Mouse (Mus musculus): ENCODE data around the gene Zdbf2. TPM values are rescaled to one million over a fixed set of nuclear protein-coding genes. Genes with fewer than 3 reads are reported as not detected.
"Not testable (repeated sequence)": the region's sequence is repeated elsewhere in the genome, so short reads cannot be mapped to it uniquely, and the experiment has no call there.

Gene Zdbf2
- total RNA-seq, 2 experiments from 2014 or later: 104 to 134 TPM

GRCm38 (mm10) chr1:63261041-63261590 lies 11.9 kb upstream of the Zdbf2 start:
- DNase-seq (ENCODE audit: low spot score in 2 of 2): peak in 1 of 2 experiments; percentile 7

- DNase-seq (ENCODE audit: low spot score in 2 of 2): no peak
Measured at GRCm38 (mm10) chr1:63263671-63264070, 9.4 kb upstream of the Zdbf2 start.

DNA sequence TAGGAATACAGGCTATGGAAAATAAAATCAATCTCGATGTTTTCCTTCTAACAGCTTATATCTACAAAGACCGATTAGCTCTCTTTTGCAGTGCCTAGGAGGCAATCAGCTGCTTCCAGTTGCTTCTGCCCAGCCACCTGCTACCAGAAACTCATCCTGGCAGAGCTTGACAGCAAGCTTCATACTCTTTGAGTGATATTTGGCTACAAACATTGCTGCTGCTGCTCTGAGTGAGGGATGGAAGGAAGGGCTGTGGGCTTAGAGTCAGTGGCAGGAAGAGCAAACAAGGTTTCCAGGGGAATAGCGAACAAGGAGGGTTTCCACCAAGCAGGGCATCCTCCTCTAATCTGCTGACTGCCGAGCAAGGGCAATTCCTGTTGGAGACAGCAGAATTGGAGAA lies 7.6 kb upstream of the Zdbf2 start:
- no peak for DNase-seq (ENCODE audit: low spot score in 2 of 2)

GRCm38 (mm10) chr1:63266121-63266520 lies 6.9 kb upstream of the Zdbf2 start:
- DNase-seq (ENCODE audit: low spot score in 2 of 2): no peak

- no peak for DNase-seq (ENCODE audit: low spot score in 2 of 2)
Measured at GRCm38 (mm10) chr1:63266716-63267115, 6.3 kb upstream of the Zdbf2 start.

- DNase-seq (ENCODE audit: low spot score in 2 of 2): peak in 1 of 2 experiments; percentile 8
Measured at GRCm38 (mm10) chr1:63272125-63272675, 865 bp upstream of the Zdbf2 start.

GRCm38 (mm10) chr1:63273339-63273951 lies 380 bp downstream of the Zdbf2 start:
- peak in 1 of 2 experiments; percentile 18 for DNase-seq (ENCODE audit: low spot score in 2 of 2)

- DNase-seq (ENCODE audit: low spot score in 2 of 2): no peak
Measured at GRCm38 (mm10) chr1:63274046-63274730, 1.1 kb downstream of the Zdbf2 start.

- no peak for DNase-seq (ENCODE audit: low spot score in 2 of 2)
Measured at GRCm38 (mm10) chr1:63278106-63278505, 5.0 kb downstream of the Zdbf2 start.

- no peak for DNase-seq (ENCODE audit: low spot score in 2 of 2)
Measured at GRCm38 (mm10) chr1:63293965-63294364, 20.9 kb downstream of the Zdbf2 start.

DNA sequence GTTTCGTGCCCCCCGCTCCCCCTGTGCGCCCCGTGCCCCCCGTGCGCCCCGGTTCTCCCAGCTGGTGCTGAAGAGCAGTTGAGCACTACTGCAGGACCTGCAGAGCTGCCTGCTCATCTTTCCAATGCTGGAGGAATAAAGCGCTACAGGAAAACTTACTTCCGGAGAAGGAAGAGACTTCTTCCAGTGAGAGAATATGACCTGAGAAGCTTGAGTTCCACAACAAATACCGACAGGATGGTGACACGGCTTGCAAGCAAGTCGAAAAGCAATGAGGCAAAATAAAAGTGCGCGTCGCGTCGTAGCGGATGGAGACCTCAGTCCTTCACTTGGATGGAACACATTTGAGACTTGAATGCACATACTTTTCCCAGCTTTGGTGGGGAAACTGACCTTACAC lies 36.6 kb downstream of the Zdbf2 start:
- no peak for DNase-seq (ENCODE audit: low spot score in 2 of 2)

GRCm38 (mm10) chr1:63323565-63324132 lies 50.6 kb downstream of the Zdbf2 start:
- not testable (repeated sequence) for DNase-seq (ENCODE audit: low spot score in 2 of 2)

Small RNA genes lying within 50 kb of the gene (microRNA-seq; reads per million reads assigned to microRNA genes)
- gene Gm24513: not detected

Other genes with a start within 250 kb of the Zdbf2 start
- 10 to 100 TPM; 26.5 to 26.6 TPM for gene Ino80d, start 158.6 kb upstream of the Zdbf2 start, total RNA-seq (2021)
- gene Eef1b2, start 96.4 kb upstream of the Zdbf2 start, total RNA-seq (2021): 1,000 to 10,000 TPM in 1 of 2 experiments, 100 to 1,000 TPM in 1; 924 to 1,008 TPM
- gene Ndufs1, start 96.4 kb upstream of the Zdbf2 start, total RNA-seq (2021): 100 to 1,000 TPM; 227 to 231 TPM
- under 1 TPM; 0.57 to 0.59 TPM for gene Gpr1, start 58.7 kb upstream of the Zdbf2 start, total RNA-seq (2021)
- gene Adam23, start 172.6 kb downstream of the Zdbf2 start, total RNA-seq (2021): 10 to 100 TPM; 25.9 to 28.7 TPM

Data from gastrocnemius, postnatal 4 days (tissue).